Mouse (Mus musculus) adrenal gland, adult 18-20 months (tissue): ENCODE results near the gene Nfkbie. TPM values are rescaled to one million over a fixed set of nuclear protein-coding genes. Genes with fewer than 3 reads are reported as not detected.

Experiments used
- DNase-seq, 2 experiments: peaks; one replicate each; pipeline ENCODE4 v3.0.0; 2021 to 2022; ENCODE audit warnings: low spot score in 2 of 2
- total RNA-seq, 2 experiments: library from RNA; stranded (reverse); gene quantifications; 1 replicate in 1 of 2; 2 replicates in 1 of 2; pipeline ENCODE4 v1.2.3; 2021

The Nfkbie gene
- total RNA-seq, 2 experiments from 2014 or later = 2.7 to 3.5 TPM

DNA sequence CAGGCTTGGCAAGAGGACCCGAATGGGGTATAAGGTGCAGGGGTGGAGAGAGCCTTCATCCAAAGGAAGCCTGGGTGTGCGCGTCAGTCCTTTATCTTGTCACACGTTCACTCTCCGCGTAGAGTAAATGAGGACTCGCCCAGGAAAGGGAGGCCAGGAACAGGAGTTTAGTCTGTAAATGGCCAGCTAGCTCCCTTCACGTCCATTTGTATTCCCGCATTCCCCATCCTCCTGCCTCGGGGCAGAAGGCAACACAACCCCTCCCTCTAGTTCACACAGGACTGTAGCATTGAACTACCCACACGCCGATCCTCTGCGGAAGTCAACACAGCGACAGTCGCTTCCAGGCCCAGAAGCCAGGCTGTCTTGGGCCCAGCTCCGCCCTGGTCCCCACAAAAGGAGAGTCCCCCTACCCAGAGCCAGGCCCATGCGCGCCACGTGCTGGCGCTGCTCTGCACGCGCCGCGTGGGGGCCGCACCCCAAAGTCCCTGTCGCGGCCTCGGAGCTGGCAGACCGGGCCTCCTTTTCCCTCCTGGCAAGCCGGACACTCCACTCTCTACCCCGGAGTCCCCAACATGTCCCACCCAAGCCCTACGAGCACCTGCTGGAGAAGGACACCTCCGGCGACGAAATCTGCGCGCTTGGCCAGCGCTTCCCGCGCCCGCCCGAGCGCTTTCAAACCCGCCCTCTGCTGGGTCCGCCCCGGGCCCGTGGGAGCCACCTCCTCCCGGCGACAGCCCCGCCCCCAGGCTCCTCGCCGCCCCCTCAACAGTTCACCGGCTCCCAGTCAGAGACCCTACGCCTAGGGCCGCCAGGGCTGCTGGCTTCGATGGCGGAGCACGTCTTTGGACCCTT, 39.6 kb downstream of the Nfkbie start:
- peak; percentile 77 to 85 for DNase-seq

DNA sequence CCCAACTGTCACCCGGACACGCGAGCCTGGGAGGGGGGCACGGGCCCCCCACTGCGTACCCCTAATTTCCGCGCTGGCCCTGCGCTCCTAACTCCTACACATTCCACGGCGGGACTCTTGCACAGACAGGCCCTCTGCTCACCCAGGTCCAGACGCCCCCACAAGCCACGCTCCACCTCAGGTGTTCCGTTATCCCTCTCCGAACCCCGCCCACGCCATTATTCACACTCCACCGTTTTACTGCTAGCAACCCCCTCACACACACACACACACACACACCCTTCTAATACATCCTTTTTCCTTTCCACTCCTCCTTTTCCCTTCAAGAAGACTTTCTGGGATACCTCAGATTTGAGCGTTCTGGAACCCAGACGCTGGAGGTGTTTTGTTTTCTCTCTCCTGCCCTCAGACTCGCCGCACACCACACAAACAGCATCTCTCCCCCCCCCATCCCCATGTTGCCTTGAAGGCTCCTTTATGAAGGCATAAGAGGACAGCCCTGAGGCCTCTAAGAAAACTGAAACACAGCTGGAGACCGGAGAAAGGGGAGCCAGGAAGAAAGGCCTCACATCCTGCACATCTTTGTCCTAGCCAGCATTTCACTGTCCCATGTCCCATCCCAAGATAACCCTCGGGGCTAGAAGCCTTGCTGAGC, 40.4 kb downstream of the Nfkbie start:
- DNase-seq = no peak

DNA sequence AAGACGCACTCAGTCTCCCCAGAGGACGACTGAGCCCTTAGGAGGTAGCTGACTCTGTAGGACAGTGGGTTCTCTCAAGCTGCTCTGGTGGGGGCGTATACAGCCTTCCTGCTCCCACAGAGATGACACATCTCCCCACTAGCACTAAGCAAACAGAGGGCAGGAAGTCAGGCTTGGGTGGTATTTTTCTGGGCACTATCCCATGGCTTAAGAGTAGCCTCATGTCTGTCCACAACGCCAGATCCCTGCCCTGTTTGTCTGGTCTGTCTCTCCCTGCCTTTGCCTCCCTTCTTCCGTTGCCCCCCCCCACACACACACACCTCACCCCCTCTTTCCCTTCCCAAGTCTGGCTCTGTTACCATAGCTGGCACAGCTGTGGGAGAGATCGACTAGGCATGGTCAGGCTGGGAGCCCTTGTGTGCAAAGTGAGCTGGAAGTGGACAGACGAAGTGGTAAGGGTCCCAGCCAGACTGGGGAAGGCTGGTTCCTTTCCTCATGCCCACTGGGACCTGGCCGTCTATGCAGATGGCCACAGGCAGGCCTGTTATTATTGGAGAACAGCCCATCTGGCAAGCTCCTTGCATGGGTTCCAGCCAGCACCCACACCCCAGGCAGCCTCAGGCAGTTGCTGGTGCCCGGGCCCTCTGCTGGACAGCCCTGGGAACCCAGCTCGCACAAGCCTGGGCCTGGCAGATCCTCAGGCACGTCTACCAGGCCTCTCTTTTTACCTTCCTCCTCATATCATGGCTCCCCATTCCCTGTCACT, 41.3 kb downstream of the Nfkbie start:
- DNase-seq = peak; percentile 72 to 73

DNA sequence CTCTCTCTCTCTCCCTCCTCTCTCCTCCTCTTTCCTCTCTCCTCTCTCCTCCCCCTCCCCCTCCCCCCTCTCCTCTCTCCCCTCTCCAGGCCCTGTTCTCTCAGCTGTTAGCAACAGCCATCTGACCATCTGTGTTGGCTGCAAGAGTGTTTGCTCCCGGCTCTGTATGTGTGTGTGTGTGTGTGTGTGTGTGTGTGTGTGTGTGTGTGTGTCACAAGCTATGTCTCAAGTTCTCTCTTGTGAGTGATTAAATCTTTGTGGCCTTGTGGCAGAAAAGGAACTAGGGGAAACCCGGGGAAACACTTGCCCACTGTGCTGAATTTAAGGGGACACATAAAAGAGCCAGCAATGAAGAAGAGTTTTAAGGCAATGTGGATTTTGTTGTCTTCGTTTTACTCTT, 42.3 kb downstream of the Nfkbie start:
- DNase-seq = no peak

DNA sequence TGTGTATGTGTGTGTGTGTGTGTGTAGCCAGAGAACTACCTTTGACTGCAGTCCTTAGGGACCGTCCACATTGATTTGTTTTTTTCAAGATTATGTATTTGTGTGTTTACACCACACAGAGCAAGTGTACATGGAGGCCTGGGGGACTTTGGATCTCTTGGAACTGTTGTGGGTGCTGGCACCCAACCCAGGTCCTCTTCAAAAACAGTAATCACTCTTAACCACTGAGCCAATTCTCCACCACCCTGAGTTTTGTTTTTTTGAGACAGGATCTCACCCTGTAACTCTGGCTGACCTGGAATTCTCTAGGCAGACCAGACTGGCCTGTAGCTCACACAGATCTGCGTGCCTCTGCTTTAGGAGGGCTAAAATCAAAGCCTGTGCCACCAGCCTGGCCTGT, 42.9 kb downstream of the Nfkbie start:
- DNase-seq = no peak

DNA sequence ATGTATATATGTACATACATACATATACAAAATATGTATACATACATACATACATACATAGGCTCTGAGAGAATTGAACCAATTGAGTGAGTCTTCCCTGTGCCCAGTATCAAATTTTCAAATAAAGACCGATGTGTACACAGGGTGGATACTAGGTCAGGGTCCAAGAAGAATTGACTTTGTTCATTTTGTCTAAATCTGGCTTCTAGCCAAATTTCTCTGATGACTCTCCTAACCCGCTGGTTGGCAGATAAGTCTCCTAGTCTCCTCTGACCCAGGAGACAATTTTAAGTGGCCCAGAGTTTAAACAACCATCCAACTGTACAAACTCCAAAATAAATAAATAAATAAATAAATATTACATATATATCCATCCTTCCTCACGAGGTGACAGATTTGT, 43.4 kb downstream of the Nfkbie start:
- no peak for DNase-seq

DNA sequence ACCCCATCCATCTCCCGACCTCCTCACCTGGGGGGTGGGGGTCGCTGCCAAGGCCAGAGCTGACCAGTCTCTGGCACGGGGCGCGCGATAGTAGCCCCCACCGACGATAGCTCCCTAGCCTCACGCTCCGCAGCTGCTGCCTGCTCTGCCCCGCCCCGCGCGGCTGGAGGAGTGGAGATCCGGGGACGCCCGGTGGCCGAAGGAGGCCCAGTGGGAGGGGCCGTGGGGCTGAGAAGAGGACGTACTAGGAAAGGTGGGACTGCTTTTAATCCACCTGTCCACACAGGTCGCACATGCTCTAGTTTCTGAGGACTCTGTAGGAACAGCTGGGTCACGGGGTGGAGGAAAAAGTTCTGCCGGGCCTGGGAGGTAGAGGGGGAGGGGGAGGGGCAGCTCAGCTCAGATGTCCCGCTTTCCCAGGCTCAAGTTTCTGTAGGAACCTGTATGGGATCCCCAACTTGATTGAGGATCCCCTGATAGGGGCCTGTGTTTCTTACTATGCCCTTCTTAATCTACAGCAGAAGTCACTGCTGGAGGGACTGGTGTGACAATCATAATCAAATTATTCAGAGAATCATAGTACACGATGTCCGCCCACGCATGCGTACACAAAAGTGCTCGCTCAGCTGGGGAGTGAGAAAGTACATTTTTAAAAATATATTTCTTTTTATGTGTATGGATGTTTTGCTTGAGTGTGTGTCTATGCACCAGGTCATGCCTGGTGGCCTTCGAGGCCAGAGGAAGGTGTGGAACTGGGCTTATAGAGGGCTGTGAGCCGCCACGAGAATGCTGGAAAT, 44.1 kb downstream of the Nfkbie start, which contains the start of gene Slc29a1:
Gene Slc29a1, minus strand, starts transcription at position 161 of the 797 bp plus-strand sequence.
- DNase-seq = peak; percentile 64 to 67

DNA sequence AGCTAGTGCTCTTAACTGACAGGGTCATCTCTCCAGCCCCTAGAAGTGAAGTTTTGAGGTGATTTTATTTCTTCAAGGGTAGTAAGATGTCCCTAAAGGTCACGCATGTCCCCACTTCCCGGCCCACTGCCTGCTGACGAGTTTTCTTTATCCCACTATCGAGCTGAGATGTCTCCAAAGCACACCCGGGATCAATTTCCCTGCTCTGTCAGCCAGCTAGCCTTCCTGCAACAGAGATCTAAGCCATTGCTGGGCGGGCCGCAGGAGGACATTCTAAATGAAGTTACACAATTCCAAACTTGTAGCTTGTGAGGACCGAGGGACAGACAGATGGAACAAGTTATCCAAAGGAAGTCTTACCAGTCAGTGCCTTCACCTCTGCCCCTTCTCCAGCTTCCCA, 44.8 kb downstream of the Nfkbie start:
- DNase-seq = no peak

DNA sequence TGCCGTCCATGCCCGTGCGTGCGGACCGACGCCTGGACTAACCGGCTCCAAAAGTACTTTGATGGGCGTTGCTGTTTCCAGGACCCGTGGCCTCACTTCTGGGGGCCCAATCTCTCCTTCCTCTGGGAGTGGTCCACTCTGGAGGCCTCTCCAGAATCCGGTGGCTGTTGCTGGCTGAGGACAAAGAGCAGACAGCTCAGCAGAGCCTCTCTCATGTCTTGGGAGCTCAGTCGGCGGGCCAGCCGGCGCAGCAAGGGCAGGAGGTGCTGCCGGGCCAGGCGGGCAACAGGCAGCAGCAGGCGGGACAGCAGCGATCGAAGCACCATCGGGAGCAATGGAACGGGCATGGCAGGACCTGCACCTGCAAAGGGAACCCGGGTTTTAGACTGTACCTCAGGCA, 45.8 kb downstream of the Nfkbie start:
- no peak for DNase-seq

DNA sequence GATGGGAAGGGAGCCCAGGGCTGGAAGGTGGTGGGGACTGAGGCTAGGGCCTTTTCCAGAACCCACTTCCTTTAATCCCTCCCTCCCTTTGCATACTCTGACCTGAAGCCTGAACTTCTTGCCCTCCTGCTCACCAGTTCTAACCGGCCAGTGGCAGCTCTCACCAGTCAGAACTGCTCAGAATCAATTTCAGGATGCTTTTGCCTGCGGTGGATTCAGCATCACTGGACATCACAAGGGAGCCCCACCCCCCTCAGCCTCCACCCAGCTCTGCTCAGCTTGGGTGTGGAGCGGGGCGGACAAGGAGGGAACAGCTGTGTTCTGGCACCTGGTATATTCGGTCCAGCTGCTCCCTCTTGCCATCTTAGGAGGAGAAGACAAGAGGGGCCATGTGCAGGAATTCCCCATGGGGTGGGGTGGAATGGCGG, 46.4 kb downstream of the Nfkbie start, which contains the start of gene Mymx:
Gene Mymx, minus strand, starts transcription at position 226 of the 428 bp plus-strand sequence.
- DNase-seq = no peak

DNA sequence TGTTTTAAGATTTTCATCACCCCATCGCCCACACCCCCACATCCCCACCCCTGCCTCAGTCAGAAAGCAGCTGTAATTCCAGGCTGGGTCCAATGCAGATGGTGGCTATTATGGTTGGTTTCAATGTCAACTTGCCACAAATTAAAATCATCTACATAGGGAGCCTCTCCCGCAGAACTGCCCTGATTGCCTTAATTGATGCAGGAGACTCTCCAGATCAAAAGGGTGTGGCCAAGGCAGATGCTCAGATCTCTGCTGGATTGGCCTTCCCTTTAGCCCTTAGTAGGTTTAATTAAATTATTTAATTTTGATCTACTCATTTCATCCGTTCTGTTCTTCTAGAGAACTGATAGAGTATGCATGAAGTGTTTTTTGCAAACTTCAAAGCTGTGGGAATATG, 47.5 kb downstream of the Nfkbie start:
- DNase-seq = no peak

DNA sequence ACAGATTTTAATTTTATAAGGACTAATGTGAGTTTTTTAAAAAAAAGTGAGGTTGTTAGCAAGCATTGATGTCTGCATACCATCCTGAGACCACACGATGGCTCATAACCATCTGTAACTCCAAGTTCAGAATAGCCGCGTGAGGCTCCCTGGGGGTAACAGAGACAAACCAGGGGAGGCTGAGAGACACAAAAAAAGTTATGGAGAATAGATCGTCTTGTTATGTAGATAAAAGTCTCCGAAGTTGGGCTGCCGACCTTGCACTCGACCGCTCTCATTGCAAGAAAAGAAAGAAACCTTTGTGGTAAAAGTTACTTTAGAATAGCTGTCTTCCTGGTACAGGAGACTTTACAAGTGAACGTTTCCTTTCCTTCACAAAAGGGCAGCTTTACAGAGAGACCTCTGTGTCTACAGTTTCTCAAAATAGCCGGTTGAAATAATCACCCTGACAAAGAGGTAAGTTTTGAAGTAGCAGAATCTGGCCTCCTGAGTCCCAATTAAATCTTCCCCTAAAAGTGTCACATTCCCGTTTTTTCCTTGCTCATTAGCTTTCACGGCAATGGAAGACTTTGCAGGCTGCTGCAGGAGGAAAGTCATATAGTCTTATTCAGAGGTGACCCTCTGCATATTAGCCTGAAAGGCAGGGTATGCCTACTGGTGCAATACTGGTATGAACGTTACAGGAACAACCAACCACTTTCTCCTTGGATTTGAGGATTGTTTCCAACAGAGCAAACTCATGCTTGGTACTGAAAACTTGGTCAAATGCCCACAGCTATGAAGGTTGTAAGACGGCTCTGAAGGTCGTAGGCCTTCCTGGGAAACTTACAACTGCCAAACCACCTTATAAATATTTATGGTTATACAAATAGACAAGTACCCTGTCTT, 51.7 kb downstream of the Nfkbie start:
- no peak for DNase-seq

DNA sequence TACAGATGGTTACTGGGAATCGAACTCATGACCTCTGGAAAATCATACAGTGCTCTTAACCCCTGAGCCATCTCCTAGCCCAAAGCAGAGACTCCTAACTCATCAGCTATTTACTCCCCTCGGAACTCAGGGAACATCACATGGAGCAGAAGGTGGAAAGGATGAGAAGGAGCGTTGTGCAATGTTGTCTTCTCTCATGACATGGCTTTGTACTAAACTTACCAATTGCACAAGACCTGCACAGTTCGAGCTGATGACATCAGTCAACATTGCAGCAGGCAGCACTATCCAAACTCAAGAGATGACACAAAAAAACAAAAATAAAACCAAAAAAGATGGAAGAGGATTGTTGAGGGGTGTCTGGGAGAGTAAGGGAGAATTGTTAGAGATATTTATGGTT, 52.9 kb downstream of the Nfkbie start:
- DNase-seq = no peak

DNA sequence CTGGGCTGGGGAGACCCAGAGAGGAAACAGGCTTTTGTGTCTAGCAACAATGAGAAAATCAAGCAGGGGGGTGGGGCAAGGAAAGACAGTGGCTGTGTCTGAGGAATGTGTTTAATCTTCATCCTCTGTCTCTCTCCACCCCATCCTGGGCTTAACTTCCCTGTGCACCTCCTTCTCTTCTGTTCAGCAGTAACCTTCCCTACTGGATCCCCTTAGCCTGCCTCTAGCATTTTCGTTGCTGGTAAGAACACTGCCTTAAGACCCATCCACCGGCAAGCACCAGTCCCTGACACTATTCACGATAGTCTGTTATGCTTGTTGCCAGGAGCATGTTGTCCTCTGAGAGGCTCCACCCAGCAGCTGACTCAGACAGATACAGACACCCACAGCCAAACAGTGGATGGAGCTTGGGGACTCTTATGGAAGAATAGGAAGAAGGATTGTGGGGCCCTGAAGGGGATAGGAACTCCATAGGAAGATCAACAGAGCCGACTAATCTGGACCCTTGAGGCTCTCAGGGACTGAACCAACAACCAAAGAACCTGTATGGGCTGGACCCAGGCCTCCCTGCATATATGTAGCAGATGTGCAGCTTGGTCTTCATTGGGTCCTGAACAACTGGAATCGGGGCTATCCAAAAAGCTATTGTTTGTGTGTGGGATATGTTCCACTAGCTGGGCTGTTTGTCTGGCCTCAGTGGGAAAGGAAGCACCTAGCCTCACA, 54.8 kb downstream of the Nfkbie start:
- no peak for DNase-seq

DNA sequence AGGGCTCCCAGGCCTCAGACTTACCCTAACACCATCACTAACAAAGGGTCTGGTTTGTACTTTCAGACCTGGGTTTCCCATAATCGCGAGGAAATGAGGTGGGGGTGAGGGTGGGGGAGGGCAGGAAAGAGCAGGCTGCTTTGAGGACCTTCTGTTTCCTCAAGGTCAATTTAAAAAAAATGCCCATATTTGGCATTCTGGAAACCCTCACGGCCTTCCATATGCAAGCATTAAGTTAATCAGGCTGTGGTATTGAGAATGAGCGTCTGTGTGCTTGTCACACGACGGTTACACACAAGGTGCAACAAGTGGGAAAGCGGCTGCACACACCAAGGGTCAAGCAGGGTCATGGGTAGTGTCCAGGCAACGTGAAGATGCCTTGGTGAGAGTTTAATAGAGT, 56.5 kb downstream of the Nfkbie start:
- DNase-seq = no peak
